Mouse (Mus musculus) heart, postnatal 0 days (tissue): ENCODE data around the gene Ier3. TPM values are rescaled to one million over a fixed set of nuclear protein-coding genes. Genes with fewer than 3 reads are reported as not detected.

ENCODE experiments used
- ATAC-seq: fragments of 200-750 bp; cut with Nextera tagmentation; 2 replicates; pipeline ENCODE4 v1.8.0; 2017; ENCODE audit warnings: low read depth, moderate number of reproducible peaks, moderate library complexity; ENCODE audit not compliant: insufficient read depth
- DNase-seq: peaks from one replicate; pipeline ENCODE4 v3.0.0-alpha.2; 2016; ENCODE audit warnings: low spot score
- H3K27ac ChIP-seq: fragments of 300-500 bp; sonication (generic); 2 replicates; pipeline ENCODE4 v1.5.1; 2014; ENCODE audit warnings: low read depth, mild to moderate bottlenecking
- H3K27me3 ChIP-seq: fragments of 300-500 bp; sonication (generic); 2 replicates; pipeline ENCODE4 v1.6.1; 2014; ENCODE audit warnings: low read length, mixed read lengths; ENCODE audit not compliant: control insufficient read depth, insufficient read depth
- H3K36me3 ChIP-seq: fragments of 300-500 bp; sonication (generic); replicated peaks from 2 replicates; pipeline ENCODE4 v1.6.1; 2014; ENCODE audit warnings: low read length, mixed read lengths; ENCODE audit not compliant: control insufficient read depth, insufficient read depth
- H3K4me1 ChIP-seq: fragments of 300-500 bp; sonication (generic); 2 replicates; pipeline ENCODE4 v1.6.1; 2014; ENCODE audit warnings: antibody characterized with exemption; ENCODE audit not compliant: control insufficient read depth, insufficient read depth
- H3K4me2 ChIP-seq: fragments of 300-500 bp; sonication (generic); 2 replicates; pipeline ENCODE4 v1.6.1; 2014; ENCODE audit warnings: low read depth, mild to moderate bottlenecking, low read length, moderate library complexity
- H3K4me3 ChIP-seq: fragments of 300-500 bp; sonication (generic); 2 replicates; pipeline ENCODE4 v1.5.1; 2014; ENCODE audit warnings: low read depth, low read length
- H3K9ac ChIP-seq: fragments of 300-500 bp; sonication (generic); replicated peaks from 2 replicates; pipeline ENCODE4 v1.6.1; 2014; ENCODE audit warnings: low read depth, low read length, mixed read lengths
- H3K9me3 ChIP-seq: fragments of 300-500 bp; sonication (generic); replicated peaks from 2 replicates; pipeline ENCODE4 v1.6.1; 2016; ENCODE audit warnings: low read length; ENCODE audit not compliant: control insufficient read depth
- CTCF ChIP-seq: IDR thresholded peaks from 2 replicates; pipeline ENCODE4 v1.5.1; 2016; ENCODE audit warnings: antibody characterized with exemption, control low read depth, low read depth
- EP300 ChIP-seq: IDR thresholded peaks from 2 replicates; pipeline ENCODE4 v1.6.1; 2016; ENCODE audit warnings: antibody characterized with exemption, low read depth
- WGBS: fragments of 180-500 bp; shearing (Covaris S2); extraction: QIAGEN DNeasy Blood & Tissue Kit; methylation state at CpG from one replicate; pipeline ENCODE4 v1.1.7; 2014; 5-methylcytosine and 5-hydroxymethylcytosine counted together
- polyA plus RNA-seq: library from polyadenylated mRNA; unstranded; fragments of >200 nt; fragmentation: Nextera tagmentation; extraction: Ambion mirVana; gene quantifications from 2 replicates; pipeline ENCODE4 v1.2.1, GENCODE M21; 2015
- total RNA-seq: library from RNA; depleted of rRNA; stranded (reverse); fragments of >200 nt; gene quantifications from 2 replicates; pipeline ENCODE4 v1.2.3, GENCODE M21; 2014; ENCODE audit warnings: low replicate concordance

The Ier3 gene
- total and polyA plus RNA-seq, 2 experiments from 2014 or later: 50.5 to 79.4 TPM

- H3K4me3 ChIP-seq: no peak overlapping the region
- no peaks in the 10 kb centered on the region for H3K27me3 ChIP-seq
- no peak overlapping the region for H3K27ac ChIP-seq
- DNase-seq (no peak), ATAC-seq (no peak)
- WGBS: 90% methylated on average over 4 of the region's 4 CpGs
- H3K4me1 ChIP-seq: 0 out of 2 replicates have a peak, but pooled peaks cover 2% of the 10 kb centered on the region
- H3K9ac ChIP-seq: no peak overlapping the region
- no peaks in the 10 kb centered on the region for H3K9me3 ChIP-seq
- no peak for TF ChIP-seq CTCF
- TF ChIP-seq EP300: no peak
- H3K4me2 ChIP-seq: no peak overlapping the region
- no peaks in the 10 kb centered on the region for H3K36me3 ChIP-seq
These were observed 30.6 kb upstream of the Ier3 start for GRCm38 (mm10) chr17:35790933-35791332.

GRCm38 (mm10) chr17:35792837-35793236, 28.6 kb upstream of the Ier3 start:
- no peak for TF ChIP-seq CTCF
- no peak for TF ChIP-seq EP300
- Histone ChIP-seq H3K36me3 (no peaks in the 10 kb centered on the region), H3K9me3 (no peaks in the 10 kb centered on the region), H3K4me1 (no peaks in the 10 kb centered on the region), H3K4me2 (no peak overlapping the region), H3K27me3 (no peaks in the 10 kb centered on the region), H3K9ac (no peak overlapping the region), H3K4me3 (no peak overlapping the region), H3K27ac (no peak overlapping the region)
- ATAC-seq (no peak), DNase-seq (no peak)
- WGBS: 59% methylated on average over 2 of the region's 2 CpGs

DNA sequence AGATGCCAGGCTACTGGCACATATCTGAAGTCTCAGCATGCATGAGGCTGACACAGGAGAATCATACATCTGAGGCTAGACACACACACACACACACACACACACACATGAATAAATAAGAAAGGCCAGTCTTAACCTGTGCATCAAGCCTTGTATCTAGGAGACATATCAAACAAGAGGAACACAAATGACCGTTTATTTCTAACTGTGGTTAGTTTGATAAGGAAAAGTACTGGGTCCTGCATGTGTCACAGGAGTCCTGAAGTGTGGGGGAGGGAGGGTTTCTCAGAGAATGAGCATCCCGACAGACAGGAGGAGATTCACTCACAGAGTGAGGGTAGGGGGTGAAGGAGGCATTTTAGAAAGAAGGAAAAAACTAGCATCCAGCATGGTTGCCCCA, 26.4 kb upstream of the Ier3 start:
- H3K4me2 ChIP-seq: no peak overlapping the region
- no peaks in the 10 kb centered on the region for H3K4me1 ChIP-seq
- no peak overlapping the region for H3K9ac ChIP-seq
- H3K27me3 ChIP-seq: no peaks in the 10 kb centered on the region
- no peak for ATAC-seq
- no peaks in the 10 kb centered on the region for H3K36me3 ChIP-seq
- no peaks in the 10 kb centered on the region for H3K9me3 ChIP-seq
- no peak for TF ChIP-seq CTCF
- TF ChIP-seq EP300: no peak
- WGBS: 15% methylated on average over 2 of the region's 2 CpGs
- no peak overlapping the region for H3K27ac ChIP-seq
- no peak for DNase-seq
- H3K4me3 ChIP-seq: no peak overlapping the region

- H3K9me3 ChIP-seq: no peaks in the 10 kb centered on the region
- no peak for ATAC-seq
These were observed 25.8 kb upstream of the Ier3 start for GRCm38 (mm10) chr17:35795656-35796055.

DNA sequence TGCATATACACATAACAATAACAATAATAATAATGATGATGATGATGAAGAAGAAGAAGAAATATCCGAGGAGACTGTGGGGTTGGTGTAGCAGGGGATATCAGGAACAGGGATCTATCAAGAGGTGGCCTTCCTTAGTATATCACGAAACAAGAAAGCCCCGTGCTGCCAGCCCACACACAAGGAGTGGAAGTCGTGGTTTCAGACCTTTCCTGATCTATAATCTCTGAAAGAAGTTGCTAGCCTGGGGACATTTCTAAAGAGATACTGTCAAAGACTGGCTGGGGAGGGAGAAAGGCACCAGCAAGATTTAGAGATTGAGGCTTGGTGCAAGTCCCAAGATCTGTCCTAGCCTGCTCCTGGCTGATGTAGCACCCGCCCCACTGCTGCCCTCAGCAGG, 24.6 kb upstream of the Ier3 start:
- Histone ChIP-seq H3K36me3 (no peaks in the 10 kb centered on the region), H3K4me2 (no peak overlapping the region), H3K9me3 (no peaks in the 10 kb centered on the region), H3K27me3 (no peaks in the 10 kb centered on the region), H3K4me3 (no peak overlapping the region), H3K9ac (no peak overlapping the region), H3K27ac (no peak overlapping the region), H3K4me1 (no peaks in the 10 kb centered on the region)
- DNase-seq (no peak), ATAC-seq (no peak)
- WGBS: 62% methylated on average over 5 of the region's 5 CpGs
- TF ChIP-seq CTCF (no peak), EP300 (no peak)

More at GRCm38 (mm10) chr17:35795656-35796055, 25.8 kb upstream of the Ier3 start:
- TF ChIP-seq EP300 (no peak), CTCF (no peak)
- no peaks in the 10 kb centered on the region for H3K27me3 ChIP-seq
- no peak overlapping the region for H3K27ac ChIP-seq
- DNase-seq: no peak
- H3K4me3 ChIP-seq: no peak overlapping the region
- 65% methylated on average over 6 of the region's 6 CpGs for WGBS
- no peaks in the 10 kb centered on the region for H3K4me1 ChIP-seq
- no peaks in the 10 kb centered on the region for H3K36me3 ChIP-seq
- H3K4me2 ChIP-seq: no peak overlapping the region
- H3K9ac ChIP-seq: no peak overlapping the region

DNA sequence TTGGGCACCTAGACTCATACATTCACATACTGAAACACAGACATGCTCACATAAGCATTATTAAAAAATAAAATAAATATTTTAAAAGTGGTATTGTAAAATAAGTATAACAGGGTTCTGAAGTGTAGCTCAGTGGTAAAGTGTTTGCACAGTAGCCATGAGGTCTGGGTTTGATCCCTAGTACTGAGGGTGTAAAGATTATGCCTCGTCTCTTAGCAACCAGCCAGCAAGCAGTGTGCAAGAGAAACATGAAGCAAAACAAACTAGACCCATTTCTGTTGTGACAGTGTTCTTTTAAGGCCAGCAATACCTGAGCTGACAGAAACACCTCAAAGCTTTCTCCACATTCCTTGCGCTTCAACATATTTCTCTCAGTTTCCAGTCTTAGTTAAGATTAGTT, 20.6 kb upstream of the Ier3 start:
- Histone ChIP-seq H3K4me2 (no peak overlapping the region), H3K36me3 (no peaks in the 10 kb centered on the region), H3K4me3 (no peak overlapping the region), H3K4me1 (peaks cover 8% of the 10 kb centered on the region; the same call in 1 of the 2 replicates), H3K9ac (no peak overlapping the region), H3K9me3 (no peaks in the 10 kb centered on the region), H3K27me3 (no peaks in the 10 kb centered on the region), H3K27ac (no peak overlapping the region)
- TF ChIP-seq EP300 (no peak), CTCF (no peak)
- WGBS: 82% methylated on average over 2 of the region's 2 CpGs
- no peak for DNase-seq
- no peak for ATAC-seq
